Mouse (Mus musculus) adrenal gland, adult (tissue): ENCODE measurements around the gene Prkn.

ENCODE experiments used
- DNase-seq, 2 experiments: peaks; one replicate each; pipeline ENCODE4 v3.0.0; 2022 to 2023; ENCODE audit warnings: low spot score in 1 of 2; ENCODE audit not compliant: inconsistent age in 2 of 2

The Prkn gene

DNA sequence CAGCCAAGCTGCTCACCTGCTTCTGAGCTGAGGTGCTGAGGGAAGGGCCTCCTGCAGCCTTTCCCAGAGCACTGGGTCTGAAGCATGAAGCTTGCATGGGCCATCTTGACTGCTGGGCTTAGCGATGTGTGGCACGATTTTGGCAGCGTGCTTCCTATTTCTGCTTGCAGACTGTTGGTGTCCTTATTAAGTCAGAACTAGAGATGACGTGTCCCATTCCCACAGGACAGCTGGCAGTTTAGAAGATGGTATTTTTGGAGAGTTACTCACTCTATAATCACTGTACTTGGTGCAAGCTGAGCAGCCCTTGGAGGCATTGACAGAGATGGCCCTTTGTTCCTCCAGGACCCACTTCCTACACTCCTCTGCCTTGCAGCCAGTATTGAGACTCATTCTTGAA is 545.1 kb downstream of the Prkn start:
- DNase-seq: no peak

DNA sequence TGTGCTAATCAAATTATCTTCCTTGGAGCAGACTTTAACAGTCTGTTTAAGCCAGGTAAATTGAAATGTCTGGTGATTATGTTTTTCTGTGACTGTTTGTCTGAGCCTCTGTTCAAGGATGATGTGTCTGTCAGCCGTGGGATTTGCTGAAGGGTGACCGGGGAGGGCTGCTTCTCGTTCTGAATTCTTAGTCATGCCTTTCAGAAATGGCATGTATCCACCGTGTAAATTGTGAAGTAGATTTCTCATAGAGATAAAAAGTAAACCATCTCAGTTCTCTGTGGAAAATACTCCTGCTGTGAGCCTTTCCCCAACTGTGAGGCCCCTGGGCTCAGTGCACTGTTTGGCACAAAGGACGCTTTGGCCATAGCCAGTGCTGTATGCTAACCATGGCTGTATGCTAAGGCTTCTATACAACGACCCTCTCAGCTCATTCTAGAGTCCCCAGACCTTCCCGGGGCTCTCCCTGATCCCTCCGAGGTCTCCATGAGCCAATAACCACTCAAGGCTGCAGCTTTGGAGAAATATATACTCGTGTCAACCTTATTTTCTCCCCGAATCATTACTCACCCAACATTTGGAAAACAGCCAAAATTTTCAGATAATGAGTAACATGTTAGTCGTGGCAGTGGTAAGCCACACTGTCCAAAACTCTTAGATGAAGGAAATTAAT is 552.6 kb downstream of the Prkn start:
- peak; percentile 63 to 87 for DNase-seq

GRCm38 (mm10) chr17:11394607-11395006 is 554.4 kb downstream of the Prkn start:
- no peak for DNase-seq

DNA sequence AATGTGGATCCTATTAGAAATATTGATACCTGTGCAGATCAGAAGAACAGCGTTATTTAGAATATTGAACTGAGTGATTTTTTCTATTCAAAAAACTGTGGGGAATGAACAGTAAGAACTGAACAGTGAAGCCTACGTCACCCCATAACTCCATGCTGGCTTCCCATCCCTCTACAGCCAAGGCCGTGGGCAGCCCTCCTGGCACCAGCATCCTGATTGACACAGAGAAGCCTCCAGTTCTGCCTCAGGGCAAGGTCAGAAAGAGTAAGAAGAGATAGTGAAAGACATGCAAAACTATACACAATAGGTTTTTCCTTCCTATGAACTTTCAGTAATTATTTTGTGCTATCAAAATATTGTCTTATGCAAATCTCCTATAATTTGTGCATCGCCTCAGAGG is 557.5 kb downstream of the Prkn start:
- DNase-seq: peak; percentile 83 to 85

- DNase-seq: no peak
Observed at GRCm38 (mm10) chr17:11402225-11402875, 562.2 kb downstream of the Prkn start.

GRCm38 (mm10) chr17:11411414-11411813 is 571.2 kb downstream of the Prkn start:
- DNase-seq: no peak

- peak; percentile 52 to 64 for DNase-seq
Observed at GRCm38 (mm10) chr17:11413688-11414087, 573.5 kb downstream of the Prkn start.

- no peak for DNase-seq
Observed at GRCm38 (mm10) chr17:11414288-11414687, 574.1 kb downstream of the Prkn start.

DNA sequence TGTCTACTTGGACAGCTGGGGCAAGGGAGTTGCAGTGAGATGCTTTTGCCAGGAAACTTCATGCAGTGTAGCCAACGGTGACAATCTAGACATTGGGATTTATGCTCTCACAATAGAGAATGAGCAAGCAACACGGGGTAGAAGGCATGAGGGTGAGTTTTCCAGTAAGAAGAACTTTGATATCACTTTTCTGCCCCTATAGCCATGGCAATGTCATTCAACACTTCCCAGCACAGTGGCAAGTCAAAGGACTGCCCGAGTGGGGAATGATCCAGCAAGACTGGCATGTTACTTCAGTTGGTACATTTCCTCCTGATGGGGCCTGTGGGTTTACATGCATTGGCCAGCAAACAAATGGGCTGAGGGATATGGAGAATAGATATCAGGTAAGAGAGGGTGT is 577.0 kb downstream of the Prkn start:
- DNase-seq: no peak

GRCm38 (mm10) chr17:11419484-11419883 is 579.3 kb downstream of the Prkn start:
- no peak for DNase-seq

DNA sequence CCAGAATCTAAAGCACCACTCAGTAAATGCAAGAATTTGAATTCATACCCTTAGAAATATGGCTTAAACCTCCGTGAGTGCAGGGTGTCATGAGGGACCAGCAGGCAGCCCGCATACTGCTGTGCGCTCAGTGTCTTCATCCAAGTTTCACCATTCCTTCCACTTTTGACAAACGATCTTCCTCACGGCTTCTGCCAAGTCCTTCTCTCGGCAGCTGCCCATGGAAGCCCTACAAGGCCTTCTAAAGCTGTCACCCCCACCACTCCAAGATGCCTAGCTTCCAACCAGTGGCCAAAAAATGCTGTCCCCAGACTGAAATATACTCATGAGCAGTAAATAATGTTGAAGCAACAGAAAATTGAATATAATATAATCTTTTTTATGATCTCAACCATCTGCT is 580.7 kb downstream of the Prkn start:
- DNase-seq: no peak

DNA sequence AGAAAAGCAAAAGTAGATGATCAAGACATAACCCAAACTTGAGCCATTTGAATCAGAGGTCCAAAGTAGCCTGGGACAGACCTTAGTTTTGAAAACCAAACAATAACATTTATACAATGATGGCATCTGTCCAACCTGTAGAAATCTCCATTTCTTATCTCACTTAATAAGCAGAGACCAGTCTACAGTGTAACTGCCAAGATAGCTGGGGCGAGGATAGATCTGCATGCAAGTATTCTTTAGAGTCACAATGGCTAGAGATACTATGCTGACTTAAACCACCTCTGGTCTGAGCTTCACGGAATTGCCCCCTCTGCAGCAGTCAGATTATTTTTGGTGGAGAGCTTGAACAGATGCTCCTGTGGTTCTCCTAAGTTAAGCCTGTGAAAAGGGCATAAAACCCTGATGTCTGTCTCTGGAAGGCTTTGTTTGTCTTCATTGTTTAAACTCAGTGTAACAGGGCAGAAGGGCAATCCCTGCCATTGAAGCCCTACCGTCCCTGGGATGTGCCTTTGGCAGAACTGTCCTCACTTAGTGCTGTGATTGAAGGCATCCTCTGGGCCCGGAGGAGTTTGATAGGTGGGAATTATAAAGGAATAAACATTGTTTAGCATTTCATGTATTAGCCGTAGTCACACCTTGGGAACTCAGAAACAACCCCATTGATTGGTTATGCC is 581.2 kb downstream of the Prkn start:
- no peak for DNase-seq

DNA sequence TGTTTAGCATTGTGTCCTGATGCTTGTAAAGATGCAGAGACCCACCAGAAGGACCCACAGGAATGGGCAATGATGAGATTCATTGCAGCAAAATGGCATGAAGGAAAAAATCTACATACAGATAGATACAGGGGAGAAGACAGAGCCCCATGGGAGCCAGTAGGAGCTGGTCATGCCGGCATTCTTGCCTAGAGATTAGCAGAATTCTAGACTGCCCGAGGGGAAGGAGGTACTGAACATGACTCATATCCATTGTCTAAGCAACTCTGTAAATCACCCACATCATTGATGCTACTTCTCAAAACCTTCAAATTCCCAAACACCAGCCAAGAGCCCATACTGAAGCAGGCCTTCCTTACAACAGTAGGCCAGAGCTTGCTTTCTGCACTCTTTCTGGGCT is 591.1 kb downstream of the Prkn start:
- DNase-seq: no peak

GRCm38 (mm10) chr17:11432593-11432992 is 592.4 kb downstream of the Prkn start:
- DNase-seq: no peak

DNA sequence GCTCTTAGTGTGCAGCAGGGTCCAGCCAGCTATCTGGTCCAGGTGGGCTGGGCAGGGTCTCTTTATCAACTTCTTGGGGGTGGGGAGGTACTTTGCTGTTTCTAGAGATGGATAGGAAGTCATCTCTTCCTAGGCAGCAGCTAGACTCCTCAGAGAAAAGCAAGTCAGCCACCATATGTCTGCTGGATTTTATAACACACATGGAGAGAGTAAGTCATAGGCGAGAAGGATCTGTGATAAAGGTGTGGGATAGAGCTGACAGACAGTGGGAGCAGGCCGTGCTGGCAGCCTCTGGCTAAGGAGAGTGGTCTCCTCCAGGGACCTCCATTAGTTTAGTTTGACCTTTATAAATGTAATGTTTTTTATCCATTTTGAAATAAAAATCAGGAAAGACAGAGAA is 622.5 kb downstream of the Prkn start:
- DNase-seq: no peak

DNA sequence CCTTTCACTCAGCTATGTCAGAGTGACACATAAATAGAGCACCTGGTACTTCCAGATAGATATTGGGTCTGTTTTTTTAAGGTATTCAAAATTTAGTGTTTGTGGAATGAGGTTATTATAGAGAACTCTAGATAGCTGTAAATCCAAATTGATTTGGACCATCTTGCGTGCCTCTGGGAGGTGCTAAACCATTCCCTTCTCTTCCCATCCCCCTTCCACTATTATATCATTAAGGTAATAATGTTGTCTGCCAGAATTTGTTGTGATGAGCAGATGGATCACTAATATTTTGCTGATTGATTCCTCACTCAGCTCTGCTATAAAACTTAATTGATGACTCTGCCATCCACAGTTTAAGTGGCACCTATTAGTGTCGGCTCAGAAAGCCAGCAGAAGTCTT is 625.9 kb downstream of the Prkn start:
- DNase-seq: no peak

GRCm38 (mm10) chr17:11468624-11469023 is 628.4 kb downstream of the Prkn start:
- no peak for DNase-seq

DNA sequence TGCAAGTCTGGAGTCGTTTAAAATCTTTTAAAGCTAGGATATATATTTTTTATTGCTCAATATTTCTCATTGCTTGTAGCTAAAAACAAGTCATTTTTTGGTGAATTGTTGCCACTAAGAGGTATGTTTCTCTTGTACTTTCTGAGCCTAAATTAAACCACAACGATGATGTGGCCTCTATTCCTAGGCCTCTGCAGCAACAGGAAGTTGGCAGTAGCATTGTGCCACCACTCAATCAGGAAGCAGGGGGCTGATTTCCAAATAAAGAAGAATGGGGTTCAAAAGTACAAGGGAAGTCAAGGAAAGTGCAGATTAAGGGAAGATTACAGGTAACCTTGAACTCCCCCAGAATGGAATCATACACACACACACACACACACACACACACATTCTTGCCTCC is 642.8 kb downstream of the Prkn start:
- DNase-seq: no peak

GRCm38 (mm10) chr17:11490051-11490450 is 649.9 kb downstream of the Prkn start:
- no peak for DNase-seq

DNA sequence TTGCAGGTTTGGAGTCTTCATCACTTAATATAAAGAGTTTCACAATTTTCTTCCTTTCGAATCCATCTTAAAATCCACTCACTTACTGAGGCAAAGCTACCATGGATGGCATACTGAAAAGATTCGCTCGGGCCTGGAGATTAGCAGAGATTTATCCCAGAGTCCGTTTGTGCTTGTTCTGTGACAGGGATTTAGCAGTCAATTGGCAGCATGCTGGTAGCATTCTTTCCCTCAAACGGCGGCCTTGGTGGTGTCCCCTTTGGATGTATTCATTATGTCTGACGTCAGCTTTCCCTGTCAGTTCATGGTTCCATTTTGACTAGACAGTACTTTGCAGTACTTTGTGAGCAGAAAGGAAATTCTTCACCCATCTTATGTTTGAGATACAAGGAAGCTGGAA is 662.4 kb downstream of the Prkn start:
- DNase-seq: peak; percentile 50 to 73

DNA sequence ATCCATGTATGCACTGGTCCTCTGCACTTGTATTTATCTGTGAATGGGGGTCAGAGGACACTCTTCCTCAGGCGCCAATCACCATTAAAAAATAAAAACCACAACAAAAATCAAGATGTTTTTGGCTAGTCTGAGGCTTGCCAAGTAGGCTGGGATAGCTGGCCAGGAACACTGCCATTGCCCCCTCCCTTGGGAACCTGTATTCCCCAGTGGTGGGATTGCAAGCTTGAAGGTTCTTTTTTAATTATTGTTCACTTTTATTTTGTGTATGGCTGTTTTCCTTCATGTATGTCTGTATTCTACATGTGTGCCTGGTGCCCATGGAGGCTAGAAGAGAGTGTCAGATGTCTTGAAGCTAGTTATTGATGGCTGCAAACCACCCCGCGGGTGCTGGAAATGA is 664.3 kb downstream of the Prkn start:
- DNase-seq: no peak

GRCm38 (mm10) chr17:11507082-11507481 is 666.9 kb downstream of the Prkn start:
- no peak for DNase-seq
